Mouse (Mus musculus) thymus, postnatal 0 days (tissue): ENCODE results near the gene Lrig1. TPM values are rescaled to one million over a fixed set of nuclear protein-coding genes. Genes with fewer than 3 reads are reported as not detected.

Experiments used
- DNase-seq: peaks from one replicate; pipeline ENCODE4 v3.0.0-alpha.2; 2015; ENCODE audit warnings: low spot score
- polyA plus RNA-seq: library from polyadenylated mRNA; unstranded; fragments of >200 nt; fragmentation: Nextera tagmentation; extraction: Ambion mirVana; gene quantifications from 2 replicates; pipeline ENCODE4 v1.2.1, GENCODE M21; 2015

The Lrig1 gene
- polyA plus RNA-seq, 1 experiment from 2014 or later, result 6.8 TPM

DNA sequence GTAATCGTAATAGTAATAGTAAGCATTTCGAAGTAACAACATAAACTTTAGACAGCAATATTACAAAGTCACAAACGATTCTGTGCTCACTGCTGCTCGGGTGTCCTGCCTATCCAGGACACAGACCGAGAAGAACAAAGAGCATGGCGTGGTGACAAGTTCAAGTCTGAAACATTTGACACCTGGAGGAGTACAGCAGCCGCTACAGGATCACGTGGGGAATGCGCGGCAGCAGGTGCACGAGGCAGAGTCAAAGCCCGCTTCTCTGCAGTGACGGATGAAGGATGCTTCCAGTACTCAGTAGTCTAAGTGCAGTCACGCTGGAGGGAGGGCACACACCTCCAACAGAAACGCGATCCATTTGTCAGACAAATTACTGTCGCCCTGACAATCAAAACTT is 48.4 kb downstream of the Lrig1 start:
- DNase-seq, result peak; percentile 58

DNA sequence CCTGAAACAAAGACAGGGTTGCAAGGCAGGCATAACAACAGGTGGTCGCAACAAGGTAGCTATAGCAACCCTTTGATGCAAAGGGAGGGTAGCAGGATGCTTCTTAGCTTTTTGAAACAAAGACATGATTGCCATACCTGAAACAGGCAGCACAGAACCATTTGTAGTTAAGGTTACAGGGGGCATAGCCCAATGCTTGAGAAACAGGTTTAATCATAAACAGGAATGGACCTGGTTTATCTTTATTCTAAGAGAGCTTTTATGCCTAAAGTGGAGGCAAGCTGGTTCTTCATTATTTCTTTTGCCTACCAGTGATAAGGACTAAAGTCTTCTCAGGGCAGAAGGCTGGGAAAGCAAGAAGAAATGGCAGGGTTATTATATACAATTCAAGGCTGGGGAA is 50.3 kb downstream of the Lrig1 start:
- peak; percentile 46 for DNase-seq

DNA sequence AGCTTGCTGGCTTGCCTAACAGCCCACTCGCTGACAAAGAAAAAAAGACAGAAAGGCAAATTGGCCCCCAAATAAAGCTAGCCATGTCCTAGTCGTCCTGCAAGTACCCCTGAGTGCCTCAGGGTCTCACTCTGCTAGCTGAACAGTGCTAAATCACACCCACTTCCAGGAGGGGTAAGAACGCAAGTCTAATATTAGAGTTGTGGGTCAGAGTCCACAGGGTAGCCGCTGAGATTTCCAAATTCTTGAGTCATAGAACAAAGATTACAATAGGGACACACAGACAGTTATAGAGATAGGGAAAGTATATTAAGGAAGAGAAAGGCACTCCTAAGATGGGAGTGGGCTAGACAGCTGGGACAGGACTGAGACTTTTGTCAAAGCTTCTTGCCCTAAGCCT is 51.5 kb downstream of the Lrig1 start:
- no peak for DNase-seq

DNA sequence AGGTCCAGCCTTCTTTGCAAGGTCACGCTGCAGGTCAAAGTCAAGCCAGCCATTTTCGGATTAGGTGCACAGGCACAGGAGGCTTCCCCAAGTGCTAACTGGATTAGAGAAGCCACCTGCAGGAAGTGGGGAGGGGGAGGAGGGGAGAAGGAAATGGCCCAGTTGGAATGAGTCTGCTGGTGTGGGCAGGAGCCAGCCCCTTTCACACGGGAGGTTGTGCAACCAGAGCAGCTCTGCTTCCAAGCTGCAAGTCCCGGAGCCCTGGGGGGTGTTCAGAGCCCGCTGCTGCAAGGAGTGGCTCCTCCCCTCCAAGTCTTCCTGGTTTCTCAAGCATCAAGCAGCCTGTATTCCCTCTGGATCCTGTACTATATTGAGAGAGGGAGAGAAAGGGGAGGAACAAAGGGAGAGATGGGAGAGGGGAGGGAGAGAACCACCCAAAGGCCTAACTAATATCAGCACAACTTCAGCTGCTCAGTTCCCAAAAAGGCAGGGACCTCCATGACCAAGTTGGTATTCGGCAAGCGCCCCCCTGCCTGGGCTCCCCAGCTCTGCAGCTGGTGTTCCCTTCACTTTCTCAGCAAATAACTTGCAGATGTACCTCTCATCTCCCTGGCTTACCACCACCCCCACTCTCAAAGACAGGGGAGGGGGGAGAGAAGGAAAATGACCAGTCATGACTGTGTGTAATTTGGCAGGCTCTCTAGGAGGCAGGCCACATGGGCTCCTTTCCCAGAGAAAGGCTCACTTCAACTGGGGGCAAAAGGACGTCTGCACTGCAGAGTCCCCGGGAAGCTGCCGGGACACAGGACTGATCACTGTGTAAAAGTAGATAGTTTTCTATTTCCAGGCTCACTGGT is 52.2 kb downstream of the Lrig1 start:
- DNase-seq, result peak; percentile 73

DNA sequence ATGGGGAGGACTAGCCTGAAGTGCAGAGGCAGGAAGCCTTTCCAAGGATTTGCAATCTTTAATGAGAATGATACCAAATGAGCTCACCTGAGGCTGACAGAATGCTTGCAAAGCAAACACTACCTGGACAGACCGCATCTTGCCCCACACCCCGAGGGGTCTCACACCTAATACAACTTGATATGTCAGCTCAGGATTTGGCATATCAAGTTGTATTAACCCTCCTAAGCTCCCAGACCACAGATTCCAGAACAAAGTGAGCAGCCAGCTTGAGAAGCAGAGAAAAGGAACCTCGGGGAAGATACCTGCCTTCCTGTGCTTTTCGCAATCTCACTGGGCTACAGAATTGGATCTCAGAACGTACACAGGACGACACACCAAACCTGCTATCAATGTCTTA is 53.1 kb downstream of the Lrig1 start:
- DNase-seq, result no peak

DNA sequence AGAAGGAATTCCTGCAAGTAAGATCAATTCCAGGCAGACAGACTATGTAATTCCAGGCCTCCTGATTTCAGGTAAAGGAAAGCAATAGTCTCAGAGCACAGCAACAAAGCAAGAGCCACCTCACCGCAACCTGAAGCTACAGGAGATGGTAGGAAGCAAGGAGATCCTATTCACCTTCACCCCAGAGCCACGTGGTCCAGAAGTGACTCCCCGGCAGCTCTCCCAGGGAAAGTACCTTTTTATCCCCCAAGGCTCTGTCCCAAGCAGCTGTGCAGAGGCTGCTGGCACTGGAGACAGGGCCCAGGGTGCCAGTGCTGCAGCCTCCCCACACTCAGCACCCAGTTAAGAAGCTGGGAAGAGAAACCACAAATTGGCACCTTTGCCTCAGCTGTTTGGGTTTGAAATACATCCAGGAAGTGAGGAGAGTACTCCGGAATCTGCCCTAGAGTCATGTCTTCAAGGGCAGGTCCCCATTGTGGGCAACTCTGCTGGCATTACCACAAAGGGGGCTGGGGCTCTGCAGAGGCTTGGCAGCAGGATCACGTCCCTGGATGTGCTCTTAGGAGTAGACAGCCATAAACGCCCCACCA is 53.6 kb downstream of the Lrig1 start:
- peak; percentile 44 for DNase-seq

DNA sequence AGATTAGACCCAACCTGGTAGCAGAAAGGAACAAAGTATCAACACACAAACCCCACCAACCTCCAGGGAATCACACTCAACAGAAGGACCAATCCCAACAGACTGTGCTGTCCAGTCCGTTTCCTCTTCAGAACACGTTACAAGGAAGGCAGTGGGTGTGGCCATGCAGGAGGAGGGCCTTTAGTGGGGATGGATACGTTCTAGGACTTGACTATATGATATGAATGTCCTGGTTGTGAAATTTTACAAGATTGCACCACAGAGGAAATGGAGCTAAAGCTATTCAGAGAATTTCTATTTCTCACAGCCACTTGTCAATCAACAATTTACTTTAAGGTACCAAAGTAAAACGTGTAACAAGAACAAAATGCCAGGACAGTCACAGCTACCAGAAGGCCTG is 54.2 kb downstream of the Lrig1 start:
- no peak for DNase-seq

DNA sequence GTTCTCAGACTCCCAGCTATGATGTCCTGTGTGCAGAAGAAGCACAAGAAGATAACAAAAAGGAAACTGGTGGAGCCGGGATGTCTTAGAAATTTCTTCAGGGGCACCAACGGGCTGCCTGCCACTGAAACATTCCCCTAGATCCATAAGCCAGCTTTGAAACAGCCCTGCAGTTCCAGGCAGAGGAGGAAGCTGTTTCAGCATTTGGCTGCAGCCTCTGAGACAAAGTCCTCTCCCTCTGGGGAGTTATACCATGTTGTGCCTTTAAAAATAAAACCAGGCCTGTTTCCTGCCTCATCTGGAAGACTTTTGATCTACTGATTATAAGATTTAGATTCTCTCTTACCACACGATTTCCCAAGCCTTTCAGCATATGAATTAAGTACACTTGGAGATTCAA is 55.3 kb downstream of the Lrig1 start:
- no peak for DNase-seq

DNA sequence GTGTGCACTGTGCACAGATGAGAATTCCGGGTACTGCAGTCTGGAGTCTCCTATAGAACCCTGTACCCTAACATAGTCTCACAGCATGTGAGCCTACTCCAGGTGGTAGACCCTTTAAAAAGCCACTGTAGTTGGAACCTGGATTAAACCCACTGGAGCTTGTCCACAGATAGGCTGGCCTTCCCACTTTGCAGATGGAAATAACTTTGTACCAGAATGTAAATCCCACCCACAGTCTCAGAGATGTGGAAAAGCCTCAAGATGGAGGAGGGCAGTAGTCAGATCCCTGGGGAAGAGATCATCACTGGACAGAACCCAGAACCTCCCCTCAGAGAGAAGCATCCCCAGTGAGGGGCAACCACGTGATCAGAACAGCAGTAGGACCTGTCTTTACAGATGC is 56.0 kb downstream of the Lrig1 start:
- no peak for DNase-seq

DNA sequence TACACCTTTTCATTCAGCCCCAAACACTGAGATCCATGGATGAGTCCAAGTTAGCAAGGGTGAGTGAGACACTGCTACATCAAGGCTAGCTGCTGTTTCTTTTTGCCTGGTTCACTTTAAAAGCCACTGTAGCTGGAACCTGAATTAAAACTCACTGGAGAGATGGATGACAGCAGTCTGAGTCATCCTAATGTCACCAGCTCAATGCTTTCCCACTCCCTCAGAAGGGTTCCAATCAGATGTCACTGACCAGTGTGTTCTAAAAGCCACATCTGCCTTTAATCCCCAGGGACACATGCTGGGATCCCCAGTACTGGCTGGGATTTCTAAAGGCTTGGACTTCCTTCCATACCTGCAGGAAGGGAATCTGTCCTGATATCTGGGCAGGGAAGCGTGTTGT is 57.9 kb downstream of the Lrig1 start:
- no peak for DNase-seq

DNA sequence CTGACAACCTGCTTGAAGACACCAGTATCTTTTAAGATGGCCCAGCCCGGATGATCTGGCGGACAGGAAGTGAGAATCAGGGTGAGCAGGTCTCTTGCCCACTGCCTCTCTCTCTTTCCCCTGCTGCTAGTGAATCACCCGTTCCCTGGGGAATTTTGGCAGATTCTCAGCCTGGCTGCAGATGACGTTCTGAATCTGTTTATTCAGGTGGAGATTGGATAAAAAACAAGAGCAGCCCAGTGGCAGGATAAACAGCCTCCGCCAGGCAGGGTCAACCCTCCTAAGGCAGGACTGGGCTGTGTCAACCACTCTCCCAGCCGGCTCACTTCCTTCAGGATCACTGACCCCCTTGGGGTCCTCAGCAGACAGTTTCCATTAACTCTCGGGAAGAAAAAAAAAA is 59.7 kb downstream of the Lrig1 start:
- DNase-seq, result no peak

DNA sequence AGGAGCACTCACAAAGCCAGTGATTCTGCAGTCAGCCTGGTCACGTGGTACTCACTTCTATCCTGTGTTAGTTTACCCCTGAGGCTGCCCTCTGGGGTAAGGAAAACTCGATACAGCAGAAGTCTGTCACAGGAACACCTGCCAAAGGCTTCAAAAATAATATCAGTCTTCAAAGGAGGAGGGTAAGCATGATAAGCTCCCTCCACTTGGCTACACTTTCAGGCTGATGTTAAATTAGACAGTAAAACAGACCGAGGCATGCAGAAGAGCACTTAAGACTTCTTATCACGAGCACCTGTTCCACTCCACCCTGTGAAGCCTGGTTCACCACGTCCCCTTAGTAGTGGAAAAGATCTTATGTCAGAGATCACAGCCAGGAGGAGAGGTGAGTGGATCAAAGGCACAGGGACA is 62.9 kb downstream of the Lrig1 start:
- DNase-seq, result peak; percentile 39

DNA sequence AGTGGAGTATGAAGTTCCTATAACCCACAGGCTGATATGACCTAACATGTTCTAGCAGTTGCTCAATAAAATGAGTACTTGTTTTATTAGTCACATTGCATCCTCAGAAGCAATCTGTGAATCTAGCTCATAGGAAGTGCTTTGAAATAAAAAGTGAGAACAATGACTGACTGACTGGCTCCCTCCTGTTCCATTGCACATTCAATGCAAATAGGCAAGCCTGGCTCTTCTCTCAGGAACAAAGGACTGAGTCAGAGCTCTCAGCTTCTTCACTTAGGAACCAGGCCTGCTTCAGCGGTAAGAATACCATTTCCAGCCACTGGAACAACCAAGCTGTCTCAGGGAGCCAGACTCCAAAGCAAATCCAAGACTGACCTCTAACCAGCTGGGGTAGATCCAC is 64.6 kb downstream of the Lrig1 start:
- no peak for DNase-seq

DNA sequence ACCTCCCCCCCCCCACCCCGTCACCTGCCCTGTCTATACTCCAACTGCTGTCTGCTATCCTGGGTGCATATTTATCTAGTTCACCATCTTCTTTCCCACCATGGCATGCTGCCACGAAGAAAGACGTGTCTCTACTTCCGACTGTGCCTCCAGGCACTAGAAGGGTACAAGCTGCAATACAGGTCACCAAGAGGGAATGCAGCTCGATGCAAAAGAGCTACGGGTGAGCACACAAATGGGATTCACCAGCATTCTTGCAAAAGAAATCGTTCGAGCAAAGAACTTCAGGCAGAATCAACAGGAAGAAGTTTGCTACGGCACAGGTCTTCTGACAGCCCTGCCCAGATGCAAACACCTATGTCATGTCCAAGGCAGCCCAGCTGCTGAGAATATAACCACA is 65.2 kb downstream of the Lrig1 start:
- DNase-seq, result no peak

DNA sequence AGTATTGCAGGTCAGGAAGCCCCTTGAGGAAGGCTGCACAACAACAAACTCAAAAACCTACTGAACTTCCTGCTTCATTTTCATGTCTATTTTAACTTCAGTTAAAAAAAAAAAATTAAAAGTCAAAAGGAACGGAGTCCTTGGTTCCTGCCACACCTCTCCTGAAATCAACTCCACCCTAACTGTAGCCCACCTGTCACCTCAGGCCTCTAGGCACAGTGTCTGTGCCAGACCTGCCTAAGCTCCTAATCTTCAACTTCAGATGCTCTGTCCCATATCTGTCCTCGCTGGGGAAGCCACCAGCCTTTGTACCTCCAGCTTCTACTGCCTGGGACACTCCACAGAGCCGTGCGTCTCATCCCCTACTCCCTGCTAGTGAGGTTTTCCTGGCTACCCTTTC is 65.7 kb downstream of the Lrig1 start:
- DNase-seq, result peak; percentile 37

DNA sequence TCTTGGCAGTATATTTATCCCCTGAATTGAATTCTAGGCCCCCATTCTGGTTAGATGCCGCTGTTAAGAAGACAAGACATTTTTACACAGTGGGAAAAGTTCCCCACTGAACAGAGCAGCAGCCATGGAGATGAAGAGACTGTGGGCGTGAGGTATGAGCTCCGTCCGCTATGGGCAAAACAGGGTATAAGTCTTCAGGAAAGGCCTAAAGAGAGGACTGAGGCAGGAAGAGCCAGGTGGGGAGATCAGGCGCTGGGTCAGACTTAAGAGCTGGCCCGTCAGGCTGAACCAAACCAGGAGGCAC is 68.2 kb downstream of the Lrig1 start:
- no peak for DNase-seq

DNA sequence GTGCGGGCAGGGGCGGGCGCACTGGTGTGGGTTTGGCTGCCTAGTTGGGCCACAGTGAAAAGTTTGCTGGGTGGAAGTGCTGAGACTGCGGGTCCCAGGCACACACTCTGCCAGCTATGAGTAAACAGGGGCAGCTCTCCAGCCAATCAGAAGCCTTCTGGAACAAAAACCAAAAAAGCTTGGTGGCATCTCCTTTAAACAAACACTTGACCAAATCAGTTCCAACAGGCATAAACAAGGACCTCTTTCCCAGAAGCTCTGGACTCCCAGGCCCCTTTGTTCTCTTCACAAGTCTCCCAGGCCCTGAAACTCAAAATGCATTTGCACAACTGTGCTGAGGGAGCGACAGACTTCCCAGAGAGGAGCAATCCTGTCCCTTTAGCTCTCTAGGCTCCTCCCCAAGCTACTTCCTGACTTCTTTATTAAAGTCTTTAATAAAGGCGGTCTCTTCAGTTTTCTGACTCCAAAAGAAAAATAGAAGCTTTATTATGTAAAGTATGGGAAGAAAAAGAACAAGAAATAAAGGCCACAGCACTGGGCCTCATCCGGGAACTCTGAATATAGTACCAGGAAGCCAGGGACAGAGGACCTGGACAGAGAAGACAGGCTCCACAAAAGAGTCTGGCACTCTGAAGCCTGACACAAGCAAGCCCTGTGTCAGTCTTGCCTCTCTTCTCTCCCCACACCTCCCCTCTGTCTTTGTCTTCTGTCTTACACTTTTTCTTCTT is 68.7 kb downstream of the Lrig1 start:
- DNase-seq, result no peak

DNA sequence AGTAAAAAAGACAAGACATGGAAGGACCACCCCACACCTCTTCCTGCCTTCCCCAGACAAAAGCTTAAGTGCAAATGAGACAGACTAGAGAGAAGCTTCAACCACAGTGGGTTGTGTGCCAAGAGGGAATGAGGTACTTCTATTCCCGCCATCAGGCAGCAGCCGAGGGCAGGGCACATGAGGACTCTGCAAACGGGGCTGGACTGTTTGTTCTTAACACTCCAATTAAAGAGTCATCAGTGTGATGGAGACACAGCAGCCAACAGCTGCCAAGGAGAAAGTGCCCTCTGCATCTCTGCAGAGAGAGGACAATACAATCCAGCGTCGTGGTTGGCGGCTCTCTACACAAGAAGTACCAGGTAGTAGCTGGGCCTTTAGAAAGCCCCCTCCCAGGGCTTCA is 71.2 kb downstream of the Lrig1 start:
- no peak for DNase-seq

DNA sequence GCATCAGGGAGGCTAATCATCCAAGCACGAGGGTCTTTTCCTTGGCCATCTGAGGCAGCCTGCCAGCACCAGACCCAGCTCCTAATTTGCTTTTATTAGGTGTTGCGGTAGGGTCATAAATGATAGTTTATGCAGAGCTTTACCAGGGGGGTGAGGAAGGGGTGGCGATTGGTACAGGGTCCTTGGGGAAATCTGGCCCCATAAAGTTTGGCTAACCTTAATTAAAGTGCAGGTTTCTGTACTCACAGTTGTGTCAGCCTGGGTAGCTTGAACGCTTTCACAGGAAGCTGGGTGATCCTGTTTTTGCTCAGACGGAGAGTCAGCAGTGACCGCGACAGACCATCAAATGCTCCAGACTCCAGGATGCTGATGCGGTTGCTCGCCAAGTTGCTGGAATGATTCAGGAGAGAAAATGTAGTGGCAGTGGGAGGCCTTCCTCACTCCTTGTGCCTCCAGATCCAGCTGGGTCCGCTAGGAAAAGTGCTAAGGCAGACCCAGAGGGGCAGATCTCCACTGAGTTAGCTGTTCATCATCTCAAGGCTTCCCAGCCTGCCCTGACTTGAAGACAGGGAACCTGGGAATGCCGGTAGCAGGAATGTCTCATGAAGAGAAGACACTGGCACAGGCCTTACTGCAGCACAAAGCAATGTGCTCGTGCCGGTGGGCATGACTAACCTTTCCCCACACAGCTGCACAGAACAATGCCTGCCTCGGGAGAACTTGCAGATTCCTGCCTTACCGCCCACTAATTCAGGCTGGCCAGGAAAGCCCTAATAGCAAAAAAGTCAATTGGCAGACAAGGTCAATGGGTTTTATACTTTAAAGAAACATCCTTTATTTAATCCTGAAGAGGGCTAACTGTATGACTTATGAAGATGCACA is 72.0 kb downstream of the Lrig1 start:
- DNase-seq, result no peak

DNA sequence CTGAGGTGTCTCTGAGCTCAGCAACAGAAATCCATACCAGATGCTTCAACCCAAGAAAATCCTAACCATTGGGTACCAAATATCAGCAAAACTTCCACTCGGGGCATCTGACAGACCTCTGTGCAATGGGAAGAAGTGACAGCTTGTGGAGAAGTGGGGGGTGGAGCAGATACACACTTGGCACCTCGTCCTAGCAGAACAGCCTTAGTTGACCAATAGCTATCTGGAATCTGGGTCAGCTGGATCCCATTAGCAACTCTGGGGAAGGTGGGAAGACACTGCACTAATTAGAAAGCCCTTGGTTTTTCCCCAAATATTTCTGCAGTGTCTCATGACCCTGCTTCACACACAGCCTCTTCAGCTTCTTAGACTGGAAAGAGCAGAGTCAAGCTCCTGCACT is 73.2 kb downstream of the Lrig1 start:
- DNase-seq, result no peak

DNA sequence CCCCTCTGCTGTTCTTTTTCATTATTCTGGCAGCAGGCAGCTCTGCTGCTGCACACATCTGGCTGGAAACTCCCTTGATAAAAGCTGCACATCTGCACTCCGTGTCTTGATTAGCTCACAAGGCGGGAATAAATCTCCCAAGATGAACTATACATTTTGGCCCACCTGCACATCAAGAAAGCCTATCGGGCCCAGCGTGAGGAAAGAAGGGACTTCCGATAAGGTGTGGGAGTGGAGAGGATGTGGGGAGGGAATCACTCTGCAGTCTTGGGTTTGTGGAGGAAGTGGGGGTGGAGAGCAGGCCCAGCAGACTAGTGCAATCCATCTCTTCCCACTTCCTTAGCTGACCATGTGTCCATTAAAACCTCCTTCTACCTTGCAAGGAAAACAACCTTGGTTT is 74.1 kb downstream of the Lrig1 start:
- DNase-seq, result no peak

DNA sequence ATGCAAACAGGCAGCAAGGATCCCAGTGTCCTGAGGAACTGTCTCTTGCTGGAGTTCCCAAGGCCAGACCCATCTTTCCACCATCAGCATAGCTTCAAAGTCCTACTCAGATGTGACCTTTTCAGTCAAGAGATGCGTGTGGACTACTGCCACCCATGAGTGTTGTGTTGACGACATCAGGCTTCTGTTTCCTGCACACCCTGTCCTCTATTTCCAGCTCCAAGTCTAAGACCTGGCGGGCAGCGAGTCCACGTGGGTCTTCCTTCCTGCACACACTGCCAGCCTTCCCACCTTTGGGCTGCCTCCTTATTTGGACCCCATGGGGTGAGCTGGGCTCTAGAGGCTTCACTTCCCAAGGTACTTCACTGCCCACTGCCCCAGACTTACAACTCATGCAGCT is 75.4 kb downstream of the Lrig1 start:
- no peak for DNase-seq
